Mouse (Mus musculus): ENCODE results near the gene Hist1h1c.

The Hist1h1c gene

GRCm38 (mm10) chr13:23745381-23746161 lies 7.0 kb downstream of the Hist1h1c start, which contains the start of gene Hist1h3c:
Gene Hist1h3c, minus strand, starts transcription at chr13:23745602.
- DNase-seq (ENCODE audit: low spot score): peak; percentile 84

- DNase-seq (ENCODE audit: low spot score): peak; percentile 86
Measured at GRCm38 (mm10) chr13:23746201-23747080, 7.8 kb downstream of the Hist1h1c start, which contains the start of gene Hist1h2bb. Gene Hist1h2bb, plus strand, starts transcription at chr13:23746734.

GRCm38 (mm10) chr13:23747081-23747891 lies 8.7 kb downstream of the Hist1h1c start:
- DNase-seq (ENCODE audit: low spot score): no peak

- DNase-seq (ENCODE audit: low spot score): no peak
Measured at GRCm38 (mm10) chr13:23747892-23748288, 9.3 kb downstream of the Hist1h1c start.

GRCm38 (mm10) chr13:23749563-23750121 lies 11.0 kb downstream of the Hist1h1c start:
- DNase-seq (ENCODE audit: low spot score): no peak

- peak; percentile 87 for DNase-seq (ENCODE audit: low spot score)
Measured at GRCm38 (mm10) chr13:23750839-23751477, 12.3 kb downstream of the Hist1h1c start, which contains the start of gene Hist1h2ab. Gene Hist1h2ab, plus strand, starts transcription at chr13:23751126.

GRCm38 (mm10) chr13:23751478-23751956 lies 12.9 kb downstream of the Hist1h1c start:
- DNase-seq (ENCODE audit: low spot score): peak; percentile 48

- peak; percentile 85 for DNase-seq (ENCODE audit: low spot score)
Measured at GRCm38 (mm10) chr13:23752067-23752741, 13.6 kb downstream of the Hist1h1c start, which contains the start of gene Hist1h3b. Gene Hist1h3b, plus strand, starts transcription at chr13:23752267.

GRCm38 (mm10) chr13:23752742-23753172 lies 14.1 kb downstream of the Hist1h1c start:
- peak; percentile 46 for DNase-seq (ENCODE audit: low spot score)

- no peak for DNase-seq (ENCODE audit: low spot score)
Measured at GRCm38 (mm10) chr13:23753314-23754078, 14.9 kb downstream of the Hist1h1c start.

- DNase-seq (ENCODE audit: low spot score): no peak
Measured at GRCm38 (mm10) chr13:23755000-23755399, 16.4 kb downstream of the Hist1h1c start.

- peak; percentile 95 for DNase-seq (ENCODE audit: low spot score)
Measured at GRCm38 (mm10) chr13:23756790-23757189, 18.2 kb downstream of the Hist1h1c start, which contains the start of gene Hist1h4b. Gene Hist1h4b, plus strand, starts transcription at chr13:23757013.

GRCm38 (mm10) chr13:23757211-23757773 lies 18.7 kb downstream of the Hist1h1c start:
- peak; percentile 73 for DNase-seq (ENCODE audit: low spot score)

- DNase-seq (ENCODE audit: low spot score): no peak
Measured at GRCm38 (mm10) chr13:23757921-23758320, 19.3 kb downstream of the Hist1h1c start.

GRCm38 (mm10) chr13:23759251-23759771 lies 20.7 kb downstream of the Hist1h1c start:
- no peak for DNase-seq (ENCODE audit: low spot score)

- DNase-seq (ENCODE audit: low spot score): no peak
Measured at GRCm38 (mm10) chr13:23759916-23760239, 21.3 kb downstream of the Hist1h1c start.

- DNase-seq (ENCODE audit: low spot score): no peak
Measured at GRCm38 (mm10) chr13:23760240-23760971, 21.8 kb downstream of the Hist1h1c start.

All from testis, postnatal 14 days (tissue).